In the genomic region with DNA sequence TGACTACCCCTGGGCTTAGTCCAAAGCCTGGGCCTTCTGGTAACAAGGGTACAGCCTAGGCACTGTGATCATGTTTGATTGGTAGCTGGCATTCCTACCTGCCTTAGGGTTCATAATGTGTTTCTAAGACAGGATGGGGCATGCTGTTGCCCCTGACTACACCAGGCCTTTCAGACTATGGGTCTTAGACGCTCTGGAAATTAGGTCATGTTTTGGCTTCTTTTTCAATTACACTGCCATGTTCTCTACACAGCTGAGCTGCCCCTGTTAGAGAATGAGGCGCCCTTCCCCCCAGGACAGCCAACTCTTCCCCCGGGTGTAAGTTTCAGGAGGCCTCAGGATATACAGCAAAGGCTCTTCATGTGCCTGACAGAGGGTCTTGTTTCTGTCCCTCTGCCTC, we compare ENCODE assay signal across 30 mouse cellular contexts. TPM values are rescaled to one million over a fixed set of nuclear protein-coding genes. Genes with fewer than 3 reads are reported as not detected.
A peak's percentile ranks its signal among the peaks of the same experiment; 100 is the strongest.
DNase-seq lines count a peak whose midpoint lies in the region; ATAC-seq and TF ChIP-seq lines count a peak whose summit lies in the region.
"Had no signal": no experiment of that assay in that cellular context is flagged by ENCODE, and none has a peak within 500 bp of the region (broad histone marks: within the 10 kb centered on the region; RNA-seq: fewer than 3 reads in every experiment).

No protein-coding gene starts in this region.

- H3K36me3 ChIP-seq in forebrain, embryonic 15.5 days, result peaks cover 45% of the 10 kb centered on the region
- H3K36me3 ChIP-seq in forebrain, embryonic 12.5 days (replicated peaks), result peaks cover 17% of the 10 kb centered on the region
- peaks cover 49% of the 10 kb centered on the region; the same call in 1 of the 2 replicates for H3K36me3 ChIP-seq in hindbrain, postnatal 0 days (ENCODE audit: insufficient read depth, low read length)
- H3K36me3 ChIP-seq in hindbrain, embryonic 12.5 days, result peaks cover 38% of the 10 kb centered on the region
- peaks cover 6% of the 10 kb centered on the region for H3K36me3 ChIP-seq in embryonic facial prominence, embryonic 14.5 days (ENCODE audit: control insufficient read depth, insufficient read depth, low read length)
- H3K36me3 ChIP-seq in heart, embryonic 11.5 days (ENCODE audit: control insufficient read depth, insufficient read depth, low read length), result peaks cover 12% of the 10 kb centered on the region

- no peak for DNase-seq in hindbrain, postnatal 0 days (ENCODE audit: low spot score)
- DNase-seq in embryonic facial prominence, embryonic 14.5 days (ENCODE audit: low spot score), result no peak
- peak; percentile 76 for DNase-seq in retina, postnatal 1 day
- DNase-seq: adrenal gland, postnatal 10 days; cerebellum, adult 11 months; cerebellum, adult 9-10 months; cerebellum, postnatal 36 days; heart, adult 2 months; heart, postnatal 14 days; kidney, adult 9 months; kidney, postnatal 10 days; liver; lung, adult 2 months; lung, postnatal 10 days; midbrain, embryonic 14.5 days; right cerebral cortex, adult 18-20 months; spleen, adult 18-20 months; thymus, postnatal 14 days had no signal

- H3K4me2 ChIP-seq in forebrain, embryonic 15.5 days (replicated peaks), result no peak overlapping the region
- no peak overlapping the region for H3K4me2 ChIP-seq in forebrain, embryonic 12.5 days
- H3K4me2 ChIP-seq in hindbrain, postnatal 0 days (ENCODE audit: low read depth, low read length), result no peak overlapping the region
- no peak overlapping the region for H3K4me2 ChIP-seq in hindbrain, embryonic 12.5 days (replicated peaks)
- no peak overlapping the region for H3K4me2 ChIP-seq in embryonic facial prominence, embryonic 14.5 days (ENCODE audit: low read depth, low read length)
- no peak overlapping the region for H3K4me2 ChIP-seq in heart, embryonic 11.5 days
- H3K4me2 ChIP-seq: embryonic facial prominence, embryonic 13.5 days; neural tube, embryonic 12.5 days had no signal

- TF ChIP-seq CTCF in hindbrain, postnatal 0 days (IDR thresholded peaks at IDR 0.05; ENCODE audit: low read depth), result no peak

- no peak overlapping the region for H3K27ac ChIP-seq in forebrain, embryonic 15.5 days (replicated peaks)
- H3K27ac ChIP-seq in forebrain, embryonic 12.5 days, result no peak overlapping the region
- no peak overlapping the region for H3K27ac ChIP-seq in hindbrain, postnatal 0 days
- H3K27ac ChIP-seq in hindbrain, embryonic 12.5 days, result no peak overlapping the region
- H3K27ac ChIP-seq in embryonic facial prominence, embryonic 14.5 days (replicated peaks; ENCODE audit: low read depth, low read length), result no peak overlapping the region
- H3K27ac ChIP-seq in heart, embryonic 11.5 days (ENCODE audit: low read depth, low read length), result no peak overlapping the region
- H3K27ac ChIP-seq: embryonic facial prominence, embryonic 13.5 days; heart, adult 2 months; hindbrain, embryonic 10.5 days; liver, embryonic 14.5 days; neural tube, embryonic 12.5 days had no signal

- 56% methylated on average over 3 of the region's 3 CpGs for WGBS in forebrain, embryonic 15.5 days
- 73% methylated on average over 3 of the region's 3 CpGs for WGBS in forebrain, embryonic 12.5 days
- 74% methylated on average over 3 of the region's 3 CpGs for WGBS in hindbrain, postnatal 0 days
- 83% methylated on average over 3 of the region's 3 CpGs for WGBS in hindbrain, embryonic 12.5 days
- 56% methylated on average over 3 of the region's 3 CpGs for WGBS in embryonic facial prominence, embryonic 14.5 days
- 84% methylated on average over 3 of the region's 3 CpGs for WGBS in heart, embryonic 11.5 days (ENCODE audit: insufficient replicate concordance)

- no peaks in the 10 kb centered on the region for H3K27me3 ChIP-seq in forebrain, embryonic 15.5 days
- no peaks in the 10 kb centered on the region for H3K27me3 ChIP-seq in forebrain, embryonic 12.5 days
- H3K27me3 ChIP-seq in hindbrain, postnatal 0 days (ENCODE audit: insufficient read depth, low read length), result no peaks in the 10 kb centered on the region
- no peaks in the 10 kb centered on the region for H3K27me3 ChIP-seq in hindbrain, embryonic 12.5 days
- no peaks in the 10 kb centered on the region for H3K27me3 ChIP-seq in embryonic facial prominence, embryonic 14.5 days (replicated peaks; ENCODE audit: control insufficient read depth, insufficient read depth, low read length)
- H3K27me3 ChIP-seq in heart, embryonic 11.5 days (ENCODE audit: control insufficient read depth, insufficient read depth, low read length), result no peaks in the 10 kb centered on the region
- H3K27me3 ChIP-seq: embryonic facial prominence, embryonic 13.5 days; neural tube, embryonic 12.5 days; Patski had no signal

- H3K9ac ChIP-seq in forebrain, embryonic 15.5 days (replicated peaks), result no peak overlapping the region
- H3K9ac ChIP-seq in forebrain, embryonic 12.5 days, result no peak overlapping the region
- no peak overlapping the region for H3K9ac ChIP-seq in hindbrain, postnatal 0 days (replicated peaks; ENCODE audit: low read length)
- no peak overlapping the region for H3K9ac ChIP-seq in hindbrain, embryonic 12.5 days
- H3K9ac ChIP-seq in embryonic facial prominence, embryonic 14.5 days (ENCODE audit: low read depth, low read length), result no peak overlapping the region
- no peak overlapping the region for H3K9ac ChIP-seq in heart, embryonic 11.5 days (ENCODE audit: low read depth, low read length)
- H3K9ac ChIP-seq: embryonic facial prominence, embryonic 13.5 days; liver, embryonic 14.5 days; neural tube, embryonic 12.5 days had no signal

- H3K4me1 ChIP-seq in forebrain, embryonic 15.5 days, result no peaks in the 10 kb centered on the region
- no peaks in the 10 kb centered on the region for H3K4me1 ChIP-seq in forebrain, embryonic 12.5 days
- no peaks in the 10 kb centered on the region for H3K4me1 ChIP-seq in hindbrain, postnatal 0 days (ENCODE audit: insufficient read depth, low read length)
- H3K4me1 ChIP-seq in hindbrain, embryonic 12.5 days, result peaks cover 6% of the 10 kb centered on the region; the same call in 1 of the 2 replicates
- 0 out of 2 replicates have a peak, but pooled peaks cover 8% of the 10 kb centered on the region for H3K4me1 ChIP-seq in embryonic facial prominence, embryonic 14.5 days (ENCODE audit: control insufficient read depth, insufficient read depth, low read length)
- peaks cover 17% of the 10 kb centered on the region for H3K4me1 ChIP-seq in heart, embryonic 11.5 days (ENCODE audit: control insufficient read depth, insufficient read depth, low read length)
- H3K4me1 ChIP-seq: neural tube, embryonic 12.5 days had no signal

- peak; percentile 63 for ATAC-seq in forebrain, embryonic 15.5 days (replicated peaks)
- ATAC-seq in forebrain, embryonic 12.5 days (ENCODE audit: low FRiP score), result no peak
- peak; percentile 68 for ATAC-seq in hindbrain, postnatal 0 days
- no peak for ATAC-seq in hindbrain, embryonic 12.5 days (ENCODE audit: low FRiP score)
- peak; percentile 41; the same call in 1 of the 2 replicates for ATAC-seq in embryonic facial prominence, embryonic 14.5 days (ENCODE audit: low read depth)
- no peak for ATAC-seq in heart, embryonic 11.5 days (replicated peaks; ENCODE audit: insufficient number of reproducible peaks, low FRiP score, low TSS enrichment)
- ATAC-seq: intestine, postnatal 0 days; Patski had no signal

- H3K9me3 ChIP-seq in forebrain, embryonic 15.5 days, result no peaks in the 10 kb centered on the region
- no peaks in the 10 kb centered on the region for H3K9me3 ChIP-seq in forebrain, embryonic 12.5 days
- no peaks in the 10 kb centered on the region for H3K9me3 ChIP-seq in hindbrain, postnatal 0 days (ENCODE audit: low read length)
- H3K9me3 ChIP-seq in hindbrain, embryonic 12.5 days (replicated peaks), result no peaks in the 10 kb centered on the region
- no peaks in the 10 kb centered on the region for H3K9me3 ChIP-seq in embryonic facial prominence, embryonic 14.5 days (ENCODE audit: control insufficient read depth, low read length)
- H3K9me3 ChIP-seq in heart, embryonic 11.5 days (replicated peaks; ENCODE audit: control insufficient read depth, low read length), result no peaks in the 10 kb centered on the region
- H3K9me3 ChIP-seq: embryonic facial prominence, embryonic 13.5 days; hindbrain, embryonic 10.5 days; neural tube, embryonic 12.5 days had no signal

- no peak overlapping the region for H3K4me3 ChIP-seq in forebrain, embryonic 15.5 days
- no peak overlapping the region for H3K4me3 ChIP-seq in forebrain, embryonic 12.5 days (replicated peaks)
- no peak overlapping the region for H3K4me3 ChIP-seq in hindbrain, postnatal 0 days (ENCODE audit: low read length)
- no peak overlapping the region for H3K4me3 ChIP-seq in hindbrain, embryonic 12.5 days
- H3K4me3 ChIP-seq in embryonic facial prominence, embryonic 14.5 days (ENCODE audit: low read depth, low read length), result no peak overlapping the region
- H3K4me3 ChIP-seq in heart, embryonic 11.5 days (ENCODE audit: low read depth, low read length), result no peak overlapping the region
- H3K4me3 ChIP-seq: embryonic facial prominence, embryonic 13.5 days; erythroblast, embryonic 14.5 days; heart, adult 2 months; hindbrain, embryonic 10.5 days; neural tube, embryonic 12.5 days had no signal

RNA-seq across cellular contexts. Expression of a gene that starts 50.6 kb away (rescaled TPM):
- polyA plus RNA-seq in forebrain, embryonic 15.5 days (2015; fragmentation: Nextera tagmentation; extraction: Ambion mirVana), result 14.3 and 16.8 TPM in 2 replicates
- 48.9 and 58.9 TPM in 2 replicates for polyA plus RNA-seq in forebrain, embryonic 12.5 days (2016; fragmentation: Nextera tagmentation; extraction: Ambion mirVana)
- total RNA-seq in hindbrain, postnatal 0 days (2014; rRNA removed), result 1.2 and 2.8 TPM in 2 replicates
- 10.3 and 12.2 TPM in 2 replicates for polyA plus RNA-seq in hindbrain, postnatal 0 days (2015; fragmentation: Nextera tagmentation; extraction: Ambion mirVana)
- polyA plus RNA-seq in hindbrain, embryonic 12.5 days (2016; fragmentation: Nextera tagmentation; extraction: Ambion mirVana), result 49.0 and 55.3 TPM in 2 replicates
- 143 and 150 TPM in 2 replicates for polyA plus RNA-seq in embryonic facial prominence, embryonic 14.5 days (2014; fragmentation: Nextera tagmentation; extraction: Ambion mirVana)
- polyA plus RNA-seq in heart, embryonic 11.5 days (2014; fragmentation: Nextera tagmentation; extraction: Ambion mirVana), result 318 and 322 TPM in 2 replicates
- total RNA-seq: MEL had no signal

Comparison
In these comparisons a context has a peak if more than half of its experiments do, and no peak if none do; other contexts are left out.
1. ATAC-seq: peak in forebrain, embryonic 15.5 days (single experiment), hindbrain, postnatal 0 days (single experiment) and embryonic facial prominence, embryonic 14.5 days (single experiment); none in forebrain, embryonic 12.5 days (single experiment), hindbrain, embryonic 12.5 days (single experiment) and heart, embryonic 11.5 days (single experiment).